Mouse (Mus musculus) MEL (cell line): Measurements from ENCODE around the gene Zg16. TPM values are rescaled to one million over a fixed set of nuclear protein-coding genes. Genes with fewer than 3 reads are reported as not detected.
A peak's percentile ranks its signal among the peaks of the same experiment; 100 is the strongest.

Experiments
- DNase-seq: peaks from one replicate; pipeline ENCODE4 v3.0.0; 2011; ENCODE audit warnings: low read depth, low spot score
- H3K27ac ChIP-seq: 2 replicates; pipeline ENCODE4 v1.5.1; 2012; ENCODE audit warnings: low read depth, mild to moderate bottlenecking, control low read depth, low read length, moderate library complexity; ENCODE audit not compliant: control insufficient read depth
- H3K27me3 ChIP-seq, 2 experiments: fragments of 150-350 bp in 1 of 2; sonication (generic) in 1 of 2; 2 replicates each; pipeline ENCODE4 v1.6.1; 2012; ENCODE audit warnings: low read length in 2 of 2, mild to moderate bottlenecking in 2 of 2, improper control_type of control experiment in 1 of 2, moderate library complexity in 1 of 2; ENCODE audit not compliant: insufficient read depth in 2 of 2, control insufficient read depth in 1 of 2
- H3K36me3 ChIP-seq, 2 experiments: 2 replicates each; pipeline ENCODE4 v1.6.1; 2012 to 2014; ENCODE audit warnings: low read length in 2 of 2, improper control_type of control experiment in 1 of 2, inconsistent platforms in 1 of 2, mild to moderate bottlenecking in 1 of 2; ENCODE audit not compliant: insufficient read depth in 2 of 2, control insufficient read depth in 1 of 2
- H3K4me1 ChIP-seq, 2 experiments: fragments of 150-350 bp in 1 of 2; sonication (generic) in 1 of 2; 2 replicates each; pipeline ENCODE4 v1.6.1; 2012; ENCODE audit warnings: low read length in 2 of 2, improper control_type of control experiment in 1 of 2, mild to moderate bottlenecking in 1 of 2; ENCODE audit not compliant: insufficient read depth in 2 of 2, control insufficient read depth in 1 of 2
- H3K4me3 ChIP-seq, 2 experiments: fragments of 150-350 bp in 1 of 2; sonication (generic) in 1 of 2; 2 replicates each; pipeline ENCODE4 v1.5.1; 2012; ENCODE audit warnings: low read depth in 2 of 2, low read length in 2 of 2, mild to moderate bottlenecking in 2 of 2, moderate library complexity in 2 of 2, control low read depth in 1 of 2, improper control_type of control experiment in 1 of 2; ENCODE audit not compliant: control insufficient read depth in 1 of 2, insufficient read depth in 1 of 2
- H3K79me2 ChIP-seq: 2 replicates; pipeline ENCODE4 v1.6.1; 2012; ENCODE audit warnings: mild to moderate bottlenecking, low read length, moderate library complexity; ENCODE audit not compliant: control insufficient read depth, poor library complexity, insufficient read depth
- H3K9ac ChIP-seq: 2 replicates; pipeline ENCODE4 v1.6.1; 2012; ENCODE audit warnings: low read depth, mild to moderate bottlenecking, control low read depth, low read length, moderate library complexity; ENCODE audit not compliant: control insufficient read depth, poor library complexity, severe bottlenecking
- H3K9me3 ChIP-seq: fragments of 150-350 bp; sonication (generic); replicated peaks from 2 replicates; pipeline ENCODE4 v1.6.1; 2012; ENCODE audit warnings: mild to moderate bottlenecking, low read length, improper control_type of control experiment, moderate library complexity; ENCODE audit not compliant: insufficient read depth
- CHD1 ChIP-seq: IDR thresholded peaks from 2 replicates; pipeline ENCODE4 v1.6.1; 2012; ENCODE audit warnings: low read depth, mild to moderate bottlenecking, inconsistent platforms, low read length, improper control_type of control experiment
- GATA1 ChIP-seq: IDR thresholded peaks from 2 replicates; pipeline ENCODE4 v1.6.1; 2011; ENCODE audit warnings: low read depth, low read length, improper control_type of control experiment
- KAT2A ChIP-seq: conservative IDR thresholded peaks from 2 replicates; pipeline ENCODE4 v1.6.1; 2012; ENCODE audit warnings: low read depth, low read length, improper control_type of control experiment, inconsistent platforms
- MYC ChIP-seq: IDR thresholded peaks from 2 replicates; pipeline ENCODE4 v1.6.1; 2011; ENCODE audit warnings: low read depth, mild to moderate bottlenecking, low read length, improper control_type of control experiment, moderate library complexity
- NELFE ChIP-seq: IDR thresholded peaks from 2 replicates; pipeline ENCODE4 v1.6.1; 2011; ENCODE audit warnings: low read depth, low read length, improper control_type of control experiment
- NRF1 ChIP-seq: IDR thresholded peaks from 2 replicates; pipeline ENCODE4 v1.6.1; 2014; ENCODE audit warnings: low read depth, mild to moderate bottlenecking, inconsistent platforms, low read length, improper control_type of control experiment, moderate library complexity; ENCODE audit not compliant: poor library complexity, insufficient read depth, severe bottlenecking
- POLR2A ChIP-seq, 2 experiments: IDR thresholded peaks; 2 replicates each; pipeline ENCODE4 v1.6.1; 2011 to 2012; ENCODE audit warnings: low read length in 2 of 2, mild to moderate bottlenecking in 2 of 2, control low read depth in 1 of 2, improper control_type of control experiment in 1 of 2, low read depth in 1 of 2, moderate library complexity in 1 of 2; ENCODE audit not compliant: control insufficient read depth in 1 of 2, insufficient read depth in 1 of 2, poor library complexity in 1 of 2
- POLR2AphosphoS5 ChIP-seq: IDR thresholded peaks from 2 replicates; pipeline ENCODE4 v1.6.1; 2012; ENCODE audit warnings: low read depth, borderline replicate concordance, mild to moderate bottlenecking, inconsistent platforms, low read length, moderate library complexity, mixed read lengths
- RCOR1 ChIP-seq: IDR thresholded peaks from 2 replicates; pipeline ENCODE4 v1.6.1; 2012; ENCODE audit warnings: low read depth, mild to moderate bottlenecking, inconsistent platforms, low read length, improper control_type of control experiment
- SIN3A ChIP-seq: IDR thresholded peaks from 2 replicates; pipeline ENCODE4 v1.6.1; 2012; ENCODE audit warnings: low read length, improper control_type of control experiment, inconsistent platforms
- SMC3 ChIP-seq: IDR thresholded peaks from 2 replicates; pipeline ENCODE4 v1.6.1; 2011; ENCODE audit warnings: low read depth, low read length, improper control_type of control experiment
- TAL1 ChIP-seq: IDR thresholded peaks from 2 replicates; pipeline ENCODE4 v1.6.1; 2012; ENCODE audit warnings: mild to moderate bottlenecking, inconsistent platforms, low read length, moderate library complexity, mixed read lengths
- TBP ChIP-seq: IDR thresholded peaks from 2 replicates; pipeline ENCODE4 v1.8.0; 2011; ENCODE audit warnings: low read depth, low read length, improper control_type of control experiment
- TCF12 ChIP-seq: IDR thresholded peaks from 2 replicates; pipeline ENCODE4 v1.6.1; 2014; ENCODE audit warnings: low read depth, mild to moderate bottlenecking, inconsistent platforms, low read length, improper control_type of control experiment, moderate library complexity
- UBTF ChIP-seq: IDR thresholded peaks from 2 replicates; pipeline ENCODE4 v1.6.1; 2012; ENCODE audit warnings: low read depth, mild to moderate bottlenecking, inconsistent platforms, low read length, improper control_type of control experiment, moderate library complexity, borderline replicate concordance; ENCODE audit not compliant: insufficient read depth
- USF1 ChIP-seq: IDR thresholded peaks from 2 replicates; pipeline ENCODE4 v1.6.1; 2014; ENCODE audit warnings: low read depth, mild to moderate bottlenecking, inconsistent platforms, low read length, improper control_type of control experiment, moderate library complexity
- ZC3H11A ChIP-seq: IDR thresholded peaks from 2 replicates; pipeline ENCODE4 v1.6.1; 2012; ENCODE audit warnings: low read depth, mild to moderate bottlenecking, inconsistent platforms, low read length, improper control_type of control experiment
- ZNF384 ChIP-seq: IDR thresholded peaks from 2 replicates; pipeline ENCODE4 v1.6.1; 2012; ENCODE audit warnings: low read depth, mild to moderate bottlenecking, inconsistent platforms, low read length, improper control_type of control experiment
- polyA plus RNA-seq, 2 experiments: library from polyadenylated mRNA; stranded (reverse) in 1 of 2; unstranded in 1 of 2; fragments of >175 nt in 1 of 2; fragments of >200 nt in 1 of 2; gene quantifications; 2 replicates each; pipeline versions ENCODE4 v1.2.1 to v1.2.4; 2012; ENCODE audit warnings: low replicate concordance in 2 of 2, low read depth in 1 of 2; ENCODE audit not compliant: insufficient read length in 2 of 2, insufficient read depth in 1 of 2, missing spikeins in 1 of 2
- total RNA-seq: library from RNA; depleted of rRNA; stranded (reverse); fragments of 300-350 nt; gene quantifications from 2 replicates; pipeline ENCODE4 v1.2.3, GENCODE M21; 2012

Gene Zg16
- total and polyA plus RNA-seq, 3 experiments = 50.4 to 89.3 TPM; not detected in 1

GRCm38 (mm10) chr7:127088901-127089845 is 2.0 kb upstream of the Zg16 start:
- Histone ChIP-seq H3K4me1 (peaks cover 6 to 30% of the 10 kb centered on the region in 2 experiments), H3K4me3 (peak overlapping the region; percentile 28 to 67), H3K9me3 (no peaks in the 10 kb centered on the region)

GRCm38 (mm10) chr7:127088083-127088482 is 955 bp upstream of the Zg16 start:
- H3K36me3 ChIP-seq = peaks cover 0 to 31% of the 10 kb centered on the region in 2 experiments; a peak in 3 of 4 replicates
- H3K9me3 ChIP-seq = no peaks in the 10 kb centered on the region
- no peak for TF ChIP-seq TCF12
- no peak for TF ChIP-seq NRF1
- no peak for TF ChIP-seq RCOR1
- no peak for TF ChIP-seq USF1
- no peak for TF ChIP-seq TAL1
- peak; percentile 73 for TF ChIP-seq GATA1
- no peak for TF ChIP-seq ZNF384
- no peak for TF ChIP-seq SMC3
- no peak for TF ChIP-seq CHD1
- peaks cover 55% of the 10 kb centered on the region for H3K79me2 ChIP-seq
- peak overlapping the region; percentile 10 to 54 for H3K4me3 ChIP-seq
- H3K27me3 ChIP-seq = no peaks in the 10 kb centered on the region
- peaks cover 8 to 27% of the 10 kb centered on the region in 2 experiments for H3K4me1 ChIP-seq
- H3K27ac ChIP-seq = peak overlapping the region; percentile 98
- peak overlapping the region; percentile 73 for H3K9ac ChIP-seq
- DNase-seq = peak; percentile 71

More at GRCm38 (mm10) chr7:127088901-127089845, 2.0 kb upstream of the Zg16 start:
- peak overlapping the region; percentile 86 for H3K9ac ChIP-seq
- peak; percentile 81 for DNase-seq
- no peak for TF ChIP-seq SMC3
- TF ChIP-seq POLR2AphosphoS5 = no peak
- TF ChIP-seq UBTF = 0 out of 2 replicates have a peak, but pooled peaks have one; percentile 43
- TF ChIP-seq KAT2A = no peak
- TF ChIP-seq ZNF384 = no peak
- no peak for TF ChIP-seq NELFE
- peak in 1 of 2 experiments; percentile 22; a peak in 1 of 4 replicates for TF ChIP-seq POLR2A (IDR thresholded peaks at IDR 0.05; ENCODE audit: control insufficient read depth in 1 of 2, insufficient read depth in 1 of 2, low read depth in 1 of 2, low read length in 2 of 2, poor library complexity in 1 of 2)
- TF ChIP-seq TBP = no peak; the same call in 1 of the 2 replicates
- no peak for TF ChIP-seq SIN3A
- TF ChIP-seq MYC = no peak
- TF ChIP-seq ZC3H11A = no peak
- no peak for TF ChIP-seq CHD1
- TF ChIP-seq, all 39 proteins: peak for 2
- Histone ChIP-seq H3K27me3 (no peaks in the 10 kb centered on the region), H3K79me2 (peaks cover 61% of the 10 kb centered on the region), H3K36me3 (peaks cover 0 to 34% of the 10 kb centered on the region in 2 experiments; a peak in 3 of 4 replicates), H3K27ac (peak overlapping the region; percentile 100)
